ENCODE assay signal across 9 mouse cellular contexts in genomic region chr2:157259720-157260119, GRCm38 (mm10). TPM values are rescaled to one million over a fixed set of nuclear protein-coding genes. Genes with fewer than 3 reads are reported as not detected.
DNase-seq lines count a peak whose midpoint lies in the region; ATAC-seq lines count a peak whose summit lies in the region.
"Had no signal": no experiment of that assay in that cellular context is flagged by ENCODE, and none has a peak within 500 bp of the region (broad histone marks: within the 10 kb centered on the region; RNA-seq: fewer than 3 reads in every experiment).

No protein-coding gene starts in this region.

- no peaks in the 10 kb centered on the region for H3K9me3 ChIP-seq in midbrain, embryonic 10.5 days (replicated peaks)
- no peaks in the 10 kb centered on the region for H3K9me3 ChIP-seq in midbrain, embryonic 13.5 days
- no peaks in the 10 kb centered on the region for H3K9me3 ChIP-seq in embryonic facial prominence, embryonic 10.5 days
- no peaks in the 10 kb centered on the region for H3K9me3 ChIP-seq in liver, embryonic 12.5 days (replicated peaks)
- H3K9me3 ChIP-seq: heart, embryonic 13.5 days had no signal

- ATAC-seq in midbrain, embryonic 13.5 days: no peak
- ATAC-seq in liver, embryonic 12.5 days: peak; percentile 58; the same call in 1 of the 2 replicates

- DNase-seq in midbrain, embryonic 10.5 days (ENCODE audit: low spot score): peak; percentile 64
- peak; percentile 76 for DNase-seq in adipocyte (ENCODE audit: low spot score)
- peak; percentile 66 for DNase-seq in embryonic facial prominence, embryonic 10.5 days (ENCODE audit: low spot score)
- peak; percentile 75 for DNase-seq in kidney, postnatal 10 days
- DNase-seq in right cerebral cortex, adult 18-20 months: peak; percentile 61
- peak; percentile 40 to 45 for DNase-seq in urinary bladder, postnatal 36 days (ENCODE audit: low spot score in 2 of 2)

- no peak overlapping the region for H3K27ac ChIP-seq in midbrain, embryonic 10.5 days (replicated peaks)
- no peak overlapping the region for H3K27ac ChIP-seq in midbrain, embryonic 13.5 days
- no peak overlapping the region for H3K27ac ChIP-seq in embryonic facial prominence, embryonic 10.5 days (replicated peaks)
- H3K27ac ChIP-seq in liver, embryonic 12.5 days: no peak overlapping the region
- H3K27ac ChIP-seq: heart, embryonic 13.5 days had no signal

- no peak overlapping the region for H3K4me3 ChIP-seq in midbrain, embryonic 10.5 days
- no peak overlapping the region for H3K4me3 ChIP-seq in midbrain, embryonic 13.5 days (replicated peaks)
- H3K4me3 ChIP-seq in embryonic facial prominence, embryonic 10.5 days: no peak overlapping the region
- no peak overlapping the region for H3K4me3 ChIP-seq in liver, embryonic 12.5 days
- H3K4me3 ChIP-seq: heart, embryonic 13.5 days had no signal

- H3K4me1 ChIP-seq in midbrain, embryonic 10.5 days: no peaks in the 10 kb centered on the region
- H3K4me1 ChIP-seq in midbrain, embryonic 13.5 days (replicated peaks): no peaks in the 10 kb centered on the region
- H3K4me1 ChIP-seq in embryonic facial prominence, embryonic 10.5 days: no peaks in the 10 kb centered on the region
- H3K4me1 ChIP-seq in liver, embryonic 12.5 days: peaks cover 5% of the 10 kb centered on the region; the same call in 1 of the 2 replicates
- H3K4me1 ChIP-seq: heart, embryonic 13.5 days had no signal

- H3K4me2 ChIP-seq in midbrain, embryonic 13.5 days (replicated peaks): no peak overlapping the region
- H3K4me2 ChIP-seq in liver, embryonic 12.5 days: no peak overlapping the region
- H3K4me2 ChIP-seq: heart, embryonic 13.5 days had no signal

- no peaks in the 10 kb centered on the region for H3K27me3 ChIP-seq in midbrain, embryonic 10.5 days (ENCODE audit: low read depth, poor library complexity, severe bottlenecking)
- no peaks in the 10 kb centered on the region for H3K27me3 ChIP-seq in midbrain, embryonic 13.5 days
- no peaks in the 10 kb centered on the region for H3K27me3 ChIP-seq in embryonic facial prominence, embryonic 10.5 days (replicated peaks; ENCODE audit: low read depth, poor library complexity, severe bottlenecking)
- peaks cover 10% of the 10 kb centered on the region; the same call in 1 of the 2 replicates for H3K27me3 ChIP-seq in liver, embryonic 12.5 days (replicated peaks)

- no peak overlapping the region for H3K9ac ChIP-seq in midbrain, embryonic 13.5 days (replicated peaks)
- no peak overlapping the region for H3K9ac ChIP-seq in liver, embryonic 12.5 days
- H3K9ac ChIP-seq: heart, embryonic 13.5 days had no signal

- 3% methylated on average over 5 of the region's 5 CpGs for WGBS in midbrain, embryonic 10.5 days
- WGBS in midbrain, embryonic 13.5 days: 2% methylated on average over 5 of the region's 5 CpGs
- WGBS in embryonic facial prominence, embryonic 10.5 days: 6% methylated on average over 5 of the region's 5 CpGs
- 0% methylated on average over 5 of the region's 5 CpGs for WGBS in liver, embryonic 12.5 days (ENCODE audit: insufficient replicate concordance)

- H3K36me3 ChIP-seq in midbrain, embryonic 10.5 days: no peaks in the 10 kb centered on the region
- H3K36me3 ChIP-seq in midbrain, embryonic 13.5 days: no peaks in the 10 kb centered on the region
- no peaks in the 10 kb centered on the region for H3K36me3 ChIP-seq in embryonic facial prominence, embryonic 10.5 days (replicated peaks)
- no peaks in the 10 kb centered on the region for H3K36me3 ChIP-seq in liver, embryonic 12.5 days
- H3K36me3 ChIP-seq: heart, embryonic 13.5 days had no signal

RNA-seq across cellular contexts. Expression of gene Rpn2, which starts 19.1 kb away (rescaled TPM):
- 279 and 285 TPM in 2 replicates for polyA plus RNA-seq in midbrain, embryonic 10.5 days (2016; fragmentation: Nextera tagmentation; extraction: Ambion mirVana)
- polyA plus RNA-seq in midbrain, embryonic 13.5 days (2015; fragmentation: Nextera tagmentation; extraction: Ambion mirVana): 202 and 211 TPM in 2 replicates
- polyA plus RNA-seq in embryonic facial prominence, embryonic 10.5 days (2016; fragmentation: Nextera tagmentation; extraction: Ambion mirVana): 266 and 277 TPM in 2 replicates
- 198 and 216 TPM in 2 replicates for polyA plus RNA-seq in liver, embryonic 12.5 days (2016; fragmentation: Nextera tagmentation; extraction: Ambion mirVana)

RNA-seq across cellular contexts. Expression of gene Mroh8, which starts 19.6 kb away (rescaled TPM):
- 0.73 and 0.86 TPM in 2 replicates for polyA plus RNA-seq in midbrain, embryonic 10.5 days (2016; fragmentation: Nextera tagmentation; extraction: Ambion mirVana)
- 0.43 and 0.52 TPM in 2 replicates for polyA plus RNA-seq in midbrain, embryonic 13.5 days (2015; fragmentation: Nextera tagmentation; extraction: Ambion mirVana)
- 0.73 and 1.0 TPM in 2 replicates for polyA plus RNA-seq in embryonic facial prominence, embryonic 10.5 days (2016; fragmentation: Nextera tagmentation; extraction: Ambion mirVana)
- 0.31 and 0.49 TPM in 2 replicates for polyA plus RNA-seq in liver, embryonic 12.5 days (2016; fragmentation: Nextera tagmentation; extraction: Ambion mirVana)

RNA-seq across cellular contexts. Expression of gene Rbl1, which starts 55.4 kb away (rescaled TPM):
- polyA plus RNA-seq in midbrain, embryonic 10.5 days (2016; fragmentation: Nextera tagmentation; extraction: Ambion mirVana): 27.8 and 30.3 TPM in 2 replicates
- 13.8 and 14.0 TPM in 2 replicates for polyA plus RNA-seq in midbrain, embryonic 13.5 days (2015; fragmentation: Nextera tagmentation; extraction: Ambion mirVana)
- 21.4 and 23.7 TPM in 2 replicates for polyA plus RNA-seq in embryonic facial prominence, embryonic 10.5 days (2016; fragmentation: Nextera tagmentation; extraction: Ambion mirVana)
- 27.9 and 31.0 TPM in 2 replicates for polyA plus RNA-seq in liver, embryonic 12.5 days (2016; fragmentation: Nextera tagmentation; extraction: Ambion mirVana)
